Mouse (Mus musculus): ENCODE results near the gene Kif13a.

DNA sequence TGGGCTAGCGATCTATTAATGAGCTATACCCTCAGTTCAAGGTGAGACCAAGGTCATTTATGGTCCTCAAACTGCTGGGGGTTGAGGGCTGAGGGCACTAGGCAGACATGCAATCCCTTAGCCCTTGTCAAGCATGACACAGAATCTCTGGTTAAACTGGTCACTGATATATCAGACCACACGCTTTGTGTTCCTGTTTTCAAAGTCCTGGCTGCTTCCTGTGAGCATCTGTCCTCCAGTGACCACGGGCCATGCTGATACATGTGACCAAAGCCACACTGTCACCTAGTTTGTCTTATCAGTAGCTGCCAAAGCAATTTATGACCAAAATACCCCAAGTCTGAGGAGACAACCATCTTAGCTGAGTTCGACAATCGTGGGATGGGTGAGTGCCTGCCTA is 154.7 kb downstream of the Kif13a start:
- no peak for TF ChIP-seq CTCF (IDR thresholded peaks at IDR 0.05; ENCODE audit: low read depth)
- no peak for TF ChIP-seq EP300 (optimal IDR thresholded peaks at IDR 0.05)
